Mouse (Mus musculus) stomach, postnatal 0 days (tissue): ENCODE results near the gene Rundc3a. TPM values are rescaled to one million over a fixed set of nuclear protein-coding genes. Genes with fewer than 3 reads are reported as not detected.

Experiments
- ATAC-seq: fragments of 200-750 bp; cut with Nextera tagmentation; 2 replicates; pipeline ENCODE4 v1.8.0; 2017; ENCODE audit not compliant: low FRiP score, low TSS enrichment
- DNase-seq: peaks from one replicate; pipeline ENCODE4 v3.0.0-alpha.2; 2016; ENCODE audit warnings: low spot score
- H3K27ac ChIP-seq: fragments of 300-500 bp; sonication (generic); replicated peaks from 2 replicates; pipeline ENCODE4 v1.5.1; 2014; ENCODE audit warnings: mild to moderate bottlenecking, control low read depth
- H3K27me3 ChIP-seq: fragments of 300-500 bp; sonication (generic); 2 replicates; pipeline ENCODE4 v1.6.1; 2014; ENCODE audit warnings: low read length; ENCODE audit not compliant: control insufficient read depth, insufficient read depth
- H3K36me3 ChIP-seq: fragments of 300-500 bp; sonication (generic); 2 replicates; pipeline ENCODE4 v1.6.1; 2014; ENCODE audit warnings: low read length, mixed read lengths; ENCODE audit not compliant: control insufficient read depth, insufficient read depth
- H3K4me1 ChIP-seq: fragments of 300-500 bp; sonication (generic); replicated peaks from 2 replicates; pipeline ENCODE4 v1.6.1; 2014; ENCODE audit warnings: antibody characterized with exemption; ENCODE audit not compliant: control insufficient read depth, insufficient read depth
- H3K4me2 ChIP-seq: fragments of 300-500 bp; sonication (generic); replicated peaks from 2 replicates; pipeline ENCODE4 v1.6.1; 2014; ENCODE audit warnings: low read depth, mild to moderate bottlenecking, control low read depth, moderate library complexity
- H3K4me3 ChIP-seq: fragments of 300-500 bp; sonication (generic); 2 replicates; pipeline ENCODE4 v1.5.1; 2014; ENCODE audit warnings: low read depth, low read length, control low read depth
- H3K9ac ChIP-seq: fragments of 300-500 bp; sonication (generic); 2 replicates; pipeline ENCODE4 v1.6.1; 2014; ENCODE audit warnings: mild to moderate bottlenecking, low read length, control low read depth, mixed read lengths
- H3K9me3 ChIP-seq: fragments of 300-500 bp; sonication (generic); 2 replicates; pipeline ENCODE4 v1.6.1; 2016; ENCODE audit warnings: low read length; ENCODE audit not compliant: control insufficient read depth
- CTCF ChIP-seq: IDR thresholded peaks from 2 replicates; pipeline ENCODE4 v1.5.1; 2016; ENCODE audit warnings: antibody characterized with exemption, low read depth, mild to moderate bottlenecking, moderate library complexity
- EP300 ChIP-seq: optimal IDR thresholded peaks from 2 replicates; pipeline ENCODE3; 2016; ENCODE audit warnings: antibody characterized with exemption
- WGBS: fragments of 180-500 bp; shearing (Covaris S2); extraction: QIAGEN DNeasy Blood & Tissue Kit; methylation state at CpG from one replicate; pipeline ENCODE4 v1.1.7; 2014; 5-methylcytosine and 5-hydroxymethylcytosine counted together
- polyA plus RNA-seq: library from polyadenylated mRNA; unstranded; fragments of >200 nt; fragmentation: Nextera tagmentation; extraction: Ambion mirVana; gene quantifications from 2 replicates; pipeline ENCODE4 v1.2.1, GENCODE M21; 2015

The Rundc3a gene
- polyA plus RNA-seq, 1 experiment from 2014 or later = 5.1 TPM

GRCm38 (mm10) chr11:102349189-102349954, 43.8 kb upstream of the Rundc3a start:
- 75% methylated on average over 3 of the region's 3 CpGs for WGBS
- DNase-seq = no peak
- Histone ChIP-seq H3K4me1 (no peaks in the 10 kb centered on the region), H3K27me3 (no peaks in the 10 kb centered on the region), H3K4me3 (no peak overlapping the region), H3K9me3 (no peaks in the 10 kb centered on the region), H3K4me2 (no peak overlapping the region), H3K27ac (no peak overlapping the region), H3K36me3 (no peaks in the 10 kb centered on the region), H3K9ac (no peak overlapping the region)
- no peak for ATAC-seq
- TF ChIP-seq CTCF (no peak), EP300 (no peak)

GRCm38 (mm10) chr11:102350416-102350815, 42.8 kb upstream of the Rundc3a start:
- WGBS = 84% methylated on average over 4 of the region's 4 CpGs
- H3K4me1 ChIP-seq = no peaks in the 10 kb centered on the region
- no peak overlapping the region for H3K9ac ChIP-seq
- TF ChIP-seq CTCF (no peak), EP300 (no peak)
- no peak overlapping the region for H3K4me3 ChIP-seq
- no peak overlapping the region for H3K27ac ChIP-seq
- H3K36me3 ChIP-seq = no peaks in the 10 kb centered on the region
- DNase-seq (no peak), ATAC-seq (no peak)
- no peaks in the 10 kb centered on the region for H3K9me3 ChIP-seq
- H3K4me2 ChIP-seq = no peak overlapping the region
- H3K27me3 ChIP-seq = no peaks in the 10 kb centered on the region

- Histone ChIP-seq H3K27me3 (no peaks in the 10 kb centered on the region), H3K4me3 (no peak overlapping the region), H3K4me2 (no peak overlapping the region), H3K36me3 (no peaks in the 10 kb centered on the region), H3K27ac (no peak overlapping the region), H3K9me3 (no peaks in the 10 kb centered on the region), H3K4me1 (no peaks in the 10 kb centered on the region), H3K9ac (no peak overlapping the region)
- TF ChIP-seq CTCF (no peak), EP300 (no peak)
- ATAC-seq (no peak), DNase-seq (no peak)
- 85% methylated on average over 17 of the region's 17 CpGs for WGBS
Observed at GRCm38 (mm10) chr11:102350981-102351523, 42.2 kb upstream of the Rundc3a start.

- no peak for ATAC-seq
- no peaks in the 10 kb centered on the region for H3K9me3 ChIP-seq
Observed at GRCm38 (mm10) chr11:102352378-102352777, 40.8 kb upstream of the Rundc3a start.

GRCm38 (mm10) chr11:102353021-102353431, 40.2 kb upstream of the Rundc3a start:
- Histone ChIP-seq H3K9ac (no peak overlapping the region), H3K4me3 (no peak overlapping the region), H3K27ac (no peak overlapping the region), H3K4me2 (no peak overlapping the region), H3K36me3 (no peaks in the 10 kb centered on the region), H3K9me3 (no peaks in the 10 kb centered on the region), H3K4me1 (no peaks in the 10 kb centered on the region), H3K27me3 (no peaks in the 10 kb centered on the region)
- DNase-seq (no peak), ATAC-seq (no peak)
- WGBS = 21% methylated on average over 8 of the region's 8 CpGs
- TF ChIP-seq CTCF = no peak
- no peak for TF ChIP-seq EP300

More at GRCm38 (mm10) chr11:102352378-102352777, 40.8 kb upstream of the Rundc3a start:
- no peak for DNase-seq
- TF ChIP-seq EP300 = no peak
- no peak for TF ChIP-seq CTCF
- WGBS = 43% methylated on average over 5 of the region's 5 CpGs
- Histone ChIP-seq H3K4me1 (no peaks in the 10 kb centered on the region), H3K4me3 (no peak overlapping the region), H3K9ac (no peak overlapping the region), H3K4me2 (no peak overlapping the region), H3K36me3 (no peaks in the 10 kb centered on the region), H3K27me3 (no peaks in the 10 kb centered on the region), H3K27ac (no peak overlapping the region)

GRCm38 (mm10) chr11:102355501-102355900, 37.7 kb upstream of the Rundc3a start:
- no peak for TF ChIP-seq CTCF
- TF ChIP-seq EP300 = no peak
- H3K27ac ChIP-seq = no peak overlapping the region
- WGBS = 80% methylated on average over 3 of the region's 3 CpGs
- H3K27me3 ChIP-seq = no peaks in the 10 kb centered on the region
- H3K9me3 ChIP-seq = no peaks in the 10 kb centered on the region
- no peak overlapping the region for H3K9ac ChIP-seq
- DNase-seq (no peak), ATAC-seq (no peak)
- H3K4me3 ChIP-seq = no peak overlapping the region
- H3K4me1 ChIP-seq = no peaks in the 10 kb centered on the region
- H3K36me3 ChIP-seq = no peaks in the 10 kb centered on the region
- H3K4me2 ChIP-seq = no peak overlapping the region
